21 mouse cellular contexts compared by ENCODE assay signal in the genomic region with DNA sequence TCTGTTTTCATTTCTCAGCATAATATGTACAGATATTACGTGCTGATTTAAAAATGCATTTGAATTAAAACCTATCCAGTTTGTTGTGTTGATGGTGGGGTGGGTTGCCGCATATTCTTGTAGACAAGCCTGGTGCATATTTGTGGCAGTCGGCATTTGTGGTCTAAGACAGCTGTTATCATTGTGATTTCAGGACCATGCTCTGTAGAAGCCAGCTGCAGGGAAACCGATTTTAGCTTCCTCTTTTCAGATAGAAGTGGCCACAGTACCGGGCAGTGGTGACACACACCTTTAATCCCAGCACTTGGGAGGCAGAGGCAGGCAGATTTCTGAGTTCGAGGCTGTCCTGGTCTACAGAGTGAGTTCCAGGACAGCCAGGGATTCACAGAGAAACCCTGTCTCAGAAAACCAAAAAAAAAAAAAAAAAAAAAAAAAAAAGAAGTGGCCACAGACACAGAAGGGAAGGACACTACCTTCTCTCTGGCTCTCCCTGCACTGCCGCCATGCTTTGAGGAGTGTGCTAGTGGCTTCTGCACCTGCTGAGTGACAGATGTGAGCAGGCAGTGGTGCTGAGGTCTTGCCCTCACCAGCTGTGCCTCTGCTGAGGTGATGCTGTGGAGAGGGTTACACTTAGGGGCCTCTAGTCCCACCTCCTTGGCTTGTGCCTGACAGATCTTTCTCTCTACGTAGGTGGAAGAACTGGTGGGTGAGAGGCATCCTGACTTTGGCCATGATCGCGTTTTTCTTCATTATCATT. TPM values are rescaled to one million over a fixed set of nuclear protein-coding genes. Genes with fewer than 3 reads are reported as not detected.
A peak's percentile ranks its signal among the peaks of the same experiment; 100 is the strongest.
DNase-seq lines count a peak whose midpoint lies in the region; ATAC-seq and TF ChIP-seq lines count a peak whose summit lies in the region.
"Had no signal": no experiment of that assay in that cellular context is flagged by ENCODE, and none has a peak within 500 bp of the region (broad histone marks: within the 10 kb centered on the region; RNA-seq: fewer than 3 reads in every experiment).

No protein-coding gene starts in this region.

- H3K4me3 ChIP-seq in limb, embryonic 13.5 days, result no peak overlapping the region
- no peak overlapping the region for H3K4me3 ChIP-seq in limb, embryonic 10.5 days
- H3K4me3 ChIP-seq in thymus, adult 2 months (ENCODE audit: control insufficient read depth, insufficient read depth, low read length), result no peak overlapping the region
- H3K4me3 ChIP-seq: forebrain, embryonic 12.5 days; hindbrain, embryonic 10.5 days; midbrain, embryonic 13.5 days; neural tube, embryonic 15.5 days; stomach, embryonic 15.5 days had no signal

- no peak overlapping the region for H3K4me2 ChIP-seq in limb, embryonic 13.5 days (replicated peaks)
- H3K4me2 ChIP-seq: forebrain, embryonic 12.5 days; liver, embryonic 11.5 days; lung, embryonic 14.5 days; midbrain, embryonic 13.5 days; neural tube, embryonic 15.5 days; stomach, embryonic 15.5 days had no signal

- no peak for DNase-seq in limb, embryonic 10.5 days (ENCODE audit: low spot score)
- peak; percentile 31 for DNase-seq in thymus, adult 2 months
- no peak for DNase-seq in layer of hippocampus, adult 8-10 months (ENCODE audit: low spot score in 2 of 2)
- DNase-seq in urinary bladder, adult 2 months (ENCODE audit: low spot score), result no peak
- DNase-seq: cerebellum, adult 9-10 months; gastrocnemius, postnatal 10 days; heart, adult 18-20 months; kidney, adult 11 months; left cerebral cortex, postnatal 4 days; lung, embryonic 14.5 days; right cerebral cortex, postnatal 14 days had no signal

- H3K27ac ChIP-seq in limb, embryonic 13.5 days, result no peak overlapping the region
- no peak overlapping the region for H3K27ac ChIP-seq in limb, embryonic 10.5 days
- no peak overlapping the region for H3K27ac ChIP-seq in thymus, adult 2 months (ENCODE audit: control insufficient read depth, insufficient read depth, low read length)
- H3K27ac ChIP-seq: forebrain, embryonic 12.5 days; hindbrain, embryonic 10.5 days; hindbrain, postnatal 0 days; midbrain, embryonic 13.5 days; neural tube, embryonic 15.5 days; stomach, embryonic 15.5 days had no signal

- ATAC-seq in limb, embryonic 13.5 days (ENCODE audit: low FRiP score, low read depth), result peak; percentile 28; the same call in 1 of the 2 replicates
- ATAC-seq in common myeloid progenitor, adult 5-6 weeks (replicated peaks; ENCODE audit: low read depth, poor library complexity, severe bottlenecking), result peak; percentile 75
- ATAC-seq in activated CD4-positive, CD25-positive, alpha-beta regulatory T cell, adult 4 months, result no peak
- ATAC-seq: hindbrain, postnatal 0 days; midbrain, embryonic 13.5 days had no signal

- H3K9ac ChIP-seq in limb, embryonic 13.5 days, result no peak overlapping the region
- H3K9ac ChIP-seq: forebrain, embryonic 12.5 days; lung, embryonic 14.5 days; midbrain, embryonic 13.5 days; neural tube, embryonic 15.5 days; stomach, embryonic 15.5 days had no signal

- 92% methylated on average over 10 of the region's 10 CpGs for WGBS in limb, embryonic 13.5 days
- 90% methylated on average over 10 of the region's 10 CpGs for WGBS in limb, embryonic 10.5 days
- 44% methylated on average over 10 of the region's 10 CpGs for WGBS in thymus, adult 2 months

- H3K4me1 ChIP-seq in limb, embryonic 13.5 days, result peaks cover 9% of the 10 kb centered on the region; the same call in 1 of the 2 replicates
- peaks cover 7% of the 10 kb centered on the region for H3K4me1 ChIP-seq in limb, embryonic 10.5 days
- H3K4me1 ChIP-seq in thymus, adult 2 months (replicated peaks; ENCODE audit: control insufficient read depth, insufficient read depth, low read length), result peaks cover 31% of the 10 kb centered on the region
- H3K4me1 ChIP-seq: stomach, embryonic 15.5 days had no signal

- no peak for TF ChIP-seq POLR2A in thymus, adult 2 months (IDR thresholded peaks at IDR 0.05; ENCODE audit: control insufficient read depth, extremely low read depth, insufficient read depth, low read length, poor library complexity)

- no peak for TF ChIP-seq CTCF in thymus, adult 2 months (IDR thresholded peaks at IDR 0.05; ENCODE audit: borderline replicate concordance, control insufficient read depth, extremely low read depth, insufficient read depth, low read length, poor library complexity)

- peaks cover 55% of the 10 kb centered on the region for H3K36me3 ChIP-seq in limb, embryonic 13.5 days
- peaks cover 58% of the 10 kb centered on the region for H3K36me3 ChIP-seq in limb, embryonic 10.5 days
- H3K36me3 ChIP-seq in thymus, adult 2 months (ENCODE audit: control insufficient read depth, insufficient read depth, low read length), result peaks cover 45% of the 10 kb centered on the region

- H3K27me3 ChIP-seq in limb, embryonic 13.5 days, result no peaks in the 10 kb centered on the region
- no peaks in the 10 kb centered on the region for H3K27me3 ChIP-seq in limb, embryonic 10.5 days (ENCODE audit: low read depth, poor library complexity, severe bottlenecking)
- no peaks in the 10 kb centered on the region for H3K27me3 ChIP-seq in thymus, adult 2 months (ENCODE audit: control insufficient read depth, insufficient read depth, low read length)
- H3K27me3 ChIP-seq: forebrain, embryonic 12.5 days; midbrain, embryonic 13.5 days; neural tube, embryonic 15.5 days; stomach, embryonic 15.5 days had no signal

- H3K9me3 ChIP-seq in limb, embryonic 13.5 days, result no peaks in the 10 kb centered on the region
- H3K9me3 ChIP-seq in limb, embryonic 10.5 days (replicated peaks), result no peaks in the 10 kb centered on the region
- H3K9me3 ChIP-seq: forebrain, embryonic 12.5 days; hindbrain, embryonic 10.5 days; midbrain, embryonic 13.5 days; neural tube, embryonic 15.5 days; stomach, embryonic 15.5 days had no signal

RNA-seq across cellular contexts. Expression of a gene that starts 30.9 kb away (rescaled TPM):
- 24.1 and 25.4 TPM in 2 replicates for polyA plus RNA-seq in limb, embryonic 13.5 days (2015; fragmentation: Nextera tagmentation; extraction: Ambion mirVana)
- polyA plus RNA-seq in limb, embryonic 10.5 days (2016; fragmentation: Nextera tagmentation; extraction: Ambion mirVana), result 25.8 and 26.7 TPM in 2 replicates
- 8.6 and 14.6 TPM in 2 replicates for total RNA-seq in common myeloid progenitor, adult 5-6 weeks (2017)
- polyA plus RNA-seq in thymus, adult 2 months (2012; rRNA removed), result 74.7 and 77.9 TPM in 2 replicates
- polyA plus RNA-seq in activated CD4-positive, CD25-positive, alpha-beta regulatory T cell, adult 4 months (2017; shearing (Covaris generic)), result 10 to 100 TPM; 21.6 to 28.3 TPM
- 100 to 1,000 TPM; 242 to 286 (median 261) TPM for total RNA-seq in layer of hippocampus, adult 8-10 months (2022)
- polyA plus RNA-seq in urinary bladder, adult 2 months (2012; rRNA removed), result 38.4 and 52.2 TPM in 2 replicates

RNA-seq across cellular contexts. Expression of a gene that starts 40.8 kb away (rescaled TPM):
- polyA plus RNA-seq in limb, embryonic 13.5 days (2015; fragmentation: Nextera tagmentation; extraction: Ambion mirVana), result 252 and 263 TPM in 2 replicates
- polyA plus RNA-seq in limb, embryonic 10.5 days (2016; fragmentation: Nextera tagmentation; extraction: Ambion mirVana), result 401 and 431 TPM in 2 replicates
- total RNA-seq in common myeloid progenitor, adult 5-6 weeks (2017), result 619 and 635 TPM in 2 replicates
- polyA plus RNA-seq in thymus, adult 2 months (2012; rRNA removed), result 382 and 470 TPM in 2 replicates
- 100 to 1,000 TPM; 185 to 199 TPM for polyA plus RNA-seq in activated CD4-positive, CD25-positive, alpha-beta regulatory T cell, adult 4 months (2017; shearing (Covaris generic))
- total RNA-seq in layer of hippocampus, adult 8-10 months (2022), result 10 to 100 TPM; 49.3 to 54.8 (median 50.2) TPM
- polyA plus RNA-seq in urinary bladder, adult 2 months (2012; rRNA removed), result 73.2 and 96.5 TPM in 2 replicates

RNA-seq across cellular contexts. Expression of a gene that starts 46.3 kb away (rescaled TPM):
- polyA plus RNA-seq in limb, embryonic 13.5 days (2015; fragmentation: Nextera tagmentation; extraction: Ambion mirVana), result 57.9 and 59.5 TPM in 2 replicates
- polyA plus RNA-seq in limb, embryonic 10.5 days (2016; fragmentation: Nextera tagmentation; extraction: Ambion mirVana), result 38.7 and 45.0 TPM in 2 replicates
- 33.5 and 41.2 TPM in 2 replicates for total RNA-seq in common myeloid progenitor, adult 5-6 weeks (2017)
- polyA plus RNA-seq in thymus, adult 2 months (2012; rRNA removed), result 75.0 and 82.6 TPM in 2 replicates
- polyA plus RNA-seq in activated CD4-positive, CD25-positive, alpha-beta regulatory T cell, adult 4 months (2017; shearing (Covaris generic)), result 10 to 100 TPM; 40.0 to 40.5 TPM
- 10 to 100 TPM; 26.4 to 34.7 (median 31.1) TPM for total RNA-seq in layer of hippocampus, adult 8-10 months (2022)
- polyA plus RNA-seq in urinary bladder, adult 2 months (2012; rRNA removed), result 44.1 and 48.0 TPM in 2 replicates
